Mouse (Mus musculus) lung, postnatal 0 days (tissue): ENCODE measurements around the gene Immp2l. TPM values are rescaled to one million over a fixed set of nuclear protein-coding genes. Genes with fewer than 3 reads are reported as not detected.
"Not testable (repeated sequence)": the region's sequence is repeated elsewhere in the genome, so short reads cannot be mapped to it uniquely, and the experiment has no call there.

Experiments used
- ATAC-seq: fragments of 200-750 bp; cut with Nextera tagmentation; 2 replicates; pipeline ENCODE4 v1.8.0; 2017; ENCODE audit warnings: moderate library complexity
- DNase-seq: peaks from one replicate; pipeline ENCODE4 v3.0.0-alpha.2; 2016; ENCODE audit warnings: low spot score
- H3K27ac ChIP-seq: fragments of 300-500 bp; sonication (generic); 2 replicates; pipeline ENCODE4 v1.5.1; 2014; ENCODE audit warnings: antibody characterized with exemption, mild to moderate bottlenecking, low read length, mixed read lengths
- H3K27me3 ChIP-seq: fragments of 300-500 bp; sonication (generic); replicated peaks from 2 replicates; pipeline ENCODE4 v1.6.1; 2014; ENCODE audit warnings: low read length, mixed read lengths; ENCODE audit not compliant: insufficient read depth
- H3K36me3 ChIP-seq: fragments of 300-500 bp; sonication (generic); 2 replicates; pipeline ENCODE4 v1.6.1; 2014; ENCODE audit warnings: low read length, mixed read lengths; ENCODE audit not compliant: insufficient read depth
- H3K4me1 ChIP-seq: fragments of 300-500 bp; sonication (generic); 2 replicates; pipeline ENCODE4 v1.6.1; 2014; ENCODE audit warnings: antibody characterized with exemption, low read depth, low read length, mixed read lengths; ENCODE audit not compliant: insufficient read depth
- H3K4me2 ChIP-seq: fragments of 300-500 bp; sonication (generic); replicated peaks from 2 replicates; pipeline ENCODE4 v1.6.1; 2014; ENCODE audit warnings: low read depth, mild to moderate bottlenecking, low read length, moderate library complexity, mixed read lengths
- H3K4me3 ChIP-seq: fragments of 300-500 bp; sonication (generic); 2 replicates; pipeline ENCODE4 v1.5.1; 2014; ENCODE audit warnings: low read depth, low read length
- H3K9ac ChIP-seq: fragments of 300-500 bp; sonication (generic); replicated peaks from 2 replicates; pipeline ENCODE4 v1.6.1; 2014; ENCODE audit warnings: low read depth, mild to moderate bottlenecking
- H3K9me3 ChIP-seq: fragments of 300-500 bp; sonication (generic); 2 replicates; pipeline ENCODE4 v1.6.1; 2016; ENCODE audit warnings: low read length, mixed read lengths
- CTCF ChIP-seq: IDR thresholded peaks from 2 replicates; pipeline ENCODE4 v1.5.1; 2016; ENCODE audit warnings: antibody characterized with exemption, mild to moderate bottlenecking
- EP300 ChIP-seq: IDR thresholded peaks from 2 replicates; pipeline ENCODE4 v1.6.1; 2016; ENCODE audit warnings: antibody characterized with exemption, mild to moderate bottlenecking, control low read depth
- WGBS: fragments of 180-500 bp; shearing (Covaris S2); extraction: QIAGEN DNeasy Blood & Tissue Kit; methylation state at CpG from one replicate; pipeline ENCODE4 v1.1.7; 2014; 5-methylcytosine and 5-hydroxymethylcytosine counted together
- polyA plus RNA-seq: library from polyadenylated mRNA; unstranded; fragments of >200 nt; fragmentation: Nextera tagmentation; extraction: Ambion mirVana; gene quantifications from 2 replicates; pipeline ENCODE4 v1.2.1, GENCODE M21; 2015

Gene Immp2l
- polyA plus RNA-seq, 1 experiment from 2014 or later: 5.2 TPM

GRCm38 (mm10) chr12:41831731-41832130 lies 807.8 kb downstream of the Immp2l start:
- no peaks in the 10 kb centered on the region for H3K27me3 ChIP-seq
- WGBS: 85% methylated on average over 7 of the region's 7 CpGs
- H3K4me2 ChIP-seq: no peak overlapping the region
- ATAC-seq: no peak
- H3K36me3 ChIP-seq: no peaks in the 10 kb centered on the region
- no peak overlapping the region for H3K9ac ChIP-seq
- DNase-seq: no peak
- H3K27ac ChIP-seq: no peak overlapping the region
- H3K4me1 ChIP-seq: no peaks in the 10 kb centered on the region
- no peaks in the 10 kb centered on the region for H3K9me3 ChIP-seq
- TF ChIP-seq EP300 (no peak), CTCF (no peak)
- H3K4me3 ChIP-seq: no peak overlapping the region

- H3K9me3 ChIP-seq: no peaks in the 10 kb centered on the region
- TF ChIP-seq CTCF (no peak), EP300 (no peak)
- WGBS: 88% methylated on average over 2 of the region's 2 CpGs
- H3K4me2 ChIP-seq: no peak overlapping the region
- no peak overlapping the region for H3K4me3 ChIP-seq
- H3K27me3 ChIP-seq: no peaks in the 10 kb centered on the region
- H3K36me3 ChIP-seq: no peaks in the 10 kb centered on the region
- DNase-seq (no peak), ATAC-seq (no peak)
- no peak overlapping the region for H3K9ac ChIP-seq
- no peaks in the 10 kb centered on the region for H3K4me1 ChIP-seq
- no peak overlapping the region for H3K27ac ChIP-seq
Observed at GRCm38 (mm10) chr12:41834646-41835045, 810.8 kb downstream of the Immp2l start.

GRCm38 (mm10) chr12:41838334-41838847 lies 814.5 kb downstream of the Immp2l start:
- DNase-seq (peak; percentile 32), ATAC-seq (peak; percentile 58)

GRCm38 (mm10) chr12:41839241-41839640 lies 815.4 kb downstream of the Immp2l start:
- no peak overlapping the region for H3K4me3 ChIP-seq
- no peak overlapping the region for H3K4me2 ChIP-seq
- H3K4me1 ChIP-seq: no peaks in the 10 kb centered on the region
- H3K27me3 ChIP-seq: no peaks in the 10 kb centered on the region
- DNase-seq: no peak
- TF ChIP-seq EP300: no peak
- no peak for TF ChIP-seq CTCF
- H3K9me3 ChIP-seq: no peaks in the 10 kb centered on the region
- ATAC-seq: no peak
- H3K9ac ChIP-seq: no peak overlapping the region
- WGBS: 91% methylated on average over 2 of the region's 2 CpGs
- H3K27ac ChIP-seq: no peak overlapping the region
- no peaks in the 10 kb centered on the region for H3K36me3 ChIP-seq

More at GRCm38 (mm10) chr12:41838334-41838847, 814.5 kb downstream of the Immp2l start:
- H3K4me3 ChIP-seq: no peak overlapping the region
- TF ChIP-seq EP300 (peak; percentile 51), CTCF (no peak)
- no peaks in the 10 kb centered on the region for H3K4me1 ChIP-seq
- no peaks in the 10 kb centered on the region for H3K36me3 ChIP-seq
- no peak overlapping the region for H3K27ac ChIP-seq
- no peak overlapping the region for H3K4me2 ChIP-seq
- WGBS: 45% methylated on average over 6 of the region's 6 CpGs
- no peak overlapping the region for H3K9ac ChIP-seq
- H3K9me3 ChIP-seq: no peaks in the 10 kb centered on the region
- no peaks in the 10 kb centered on the region for H3K27me3 ChIP-seq

GRCm38 (mm10) chr12:41842694-41843329 lies 818.9 kb downstream of the Immp2l start:
- no peaks in the 10 kb centered on the region for H3K4me1 ChIP-seq
- H3K27me3 ChIP-seq: no peaks in the 10 kb centered on the region
- no peak overlapping the region for H3K4me2 ChIP-seq
- H3K4me3 ChIP-seq: no peak overlapping the region
- H3K9me3 ChIP-seq: no peaks in the 10 kb centered on the region
- no peak for ATAC-seq
- no peak for DNase-seq
- H3K9ac ChIP-seq: no peak overlapping the region
- H3K36me3 ChIP-seq: no peaks in the 10 kb centered on the region
- WGBS: 57% methylated on average over 6 of the region's 6 CpGs
- no peak for TF ChIP-seq EP300
- H3K27ac ChIP-seq: no peak overlapping the region

- Histone ChIP-seq H3K27ac (no peak overlapping the region), H3K9ac (no peak overlapping the region)
- no peak for TF ChIP-seq EP300
- TF ChIP-seq CTCF: no peak
Observed at GRCm38 (mm10) chr12:41851896-41852470, 828.1 kb downstream of the Immp2l start.

GRCm38 (mm10) chr12:41859652-41860051 lies 835.8 kb downstream of the Immp2l start:
- H3K4me2 ChIP-seq, DNase-seq, H3K9me3 ChIP-seq, H3K9ac ChIP-seq, H3K27ac ChIP-seq, H3K27me3 ChIP-seq, ATAC-seq, H3K4me3 ChIP-seq, H3K4me1 ChIP-seq, H3K36me3 ChIP-seq: not testable (repeated sequence)
- WGBS: 49% methylated on average over 5 of the region's 5 CpGs

More at GRCm38 (mm10) chr12:41851896-41852470, 828.1 kb downstream of the Immp2l start:
- Histone ChIP-seq H3K9me3 (no peaks in the 10 kb centered on the region), H3K4me1 (no peaks in the 10 kb centered on the region), H3K4me3 (no peak overlapping the region), H3K4me2 (no peak overlapping the region), H3K27me3 (no peaks in the 10 kb centered on the region), H3K36me3 (no peaks in the 10 kb centered on the region)
- 80% methylated on average over 7 of the region's 7 CpGs for WGBS
- ATAC-seq: no peak
- no peak for DNase-seq
